In the genomic region with DNA sequence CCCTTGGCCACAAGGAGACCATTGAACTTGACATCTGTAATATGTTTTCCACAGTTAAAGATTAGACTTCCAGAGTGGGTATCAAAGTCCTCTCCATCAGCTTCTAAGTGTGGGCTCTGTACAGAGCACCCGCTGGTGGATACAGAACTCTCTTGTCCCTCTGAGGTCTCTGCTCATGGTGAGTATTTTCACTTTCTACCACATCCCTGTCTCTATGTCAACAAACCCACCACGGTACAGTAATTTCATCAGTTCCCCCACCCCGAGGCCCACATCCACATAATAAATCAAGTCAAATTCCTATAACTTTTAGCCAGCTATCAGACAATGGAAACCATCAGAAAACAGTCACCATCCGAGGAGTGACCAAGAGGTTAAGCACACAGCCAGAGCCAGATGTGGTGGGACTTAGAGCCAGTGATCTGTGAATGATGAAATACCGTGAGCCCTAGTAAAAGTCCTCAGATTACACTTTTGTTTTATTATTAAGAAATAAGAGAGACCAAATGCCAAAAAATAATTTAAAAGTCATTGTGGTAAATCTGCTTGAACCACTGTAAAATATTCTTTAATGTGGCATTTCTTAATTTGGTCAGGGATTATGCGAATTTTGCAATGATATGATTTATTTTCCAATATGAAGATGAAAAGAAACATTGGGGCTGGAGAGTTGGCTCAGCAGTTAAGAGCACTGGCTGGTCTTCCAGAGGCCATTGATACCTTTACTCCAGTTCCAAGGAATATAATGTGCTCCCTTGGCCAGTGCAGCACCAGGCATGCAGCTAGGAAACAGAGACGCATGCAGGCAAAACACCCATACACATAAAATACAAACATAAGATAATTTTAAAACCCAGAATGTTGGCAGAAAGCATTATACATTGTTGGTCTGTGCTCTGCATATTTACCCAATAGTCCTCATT, we compare ENCODE assay signal across 27 mouse cellular contexts. TPM values are rescaled to one million over a fixed set of nuclear protein-coding genes. Genes with fewer than 3 reads are reported as not detected.
A peak's percentile ranks its signal among the peaks of the same experiment; 100 is the strongest.
DNase-seq lines count a peak whose midpoint lies in the region; ATAC-seq and TF ChIP-seq lines count a peak whose summit lies in the region.
"Had no signal": no experiment of that assay in that cellular context is flagged by ENCODE, and none has a peak within 500 bp of the region (broad histone marks: within the 10 kb centered on the region; RNA-seq: fewer than 3 reads in every experiment).

No protein-coding gene starts in this region.

- no peak overlapping the region for H3K4me3 ChIP-seq in kidney, embryonic 14.5 days (ENCODE audit: low read length)
- H3K4me3 ChIP-seq in lung, embryonic 15.5 days: no peak overlapping the region
- H3K4me3 ChIP-seq in embryonic fibroblast, embryonic 13.5 days (ENCODE audit: insufficient read depth, low read length): no peak overlapping the region
- H3K4me3 ChIP-seq: embryonic facial prominence, embryonic 15.5 days; forebrain, embryonic 10.5 days; heart, adult 2 months; hindbrain, embryonic 12.5 days; liver, embryonic 15.5 days; neural tube, embryonic 15.5 days had no signal

- H3K9me3 ChIP-seq in kidney, embryonic 14.5 days (ENCODE audit: control insufficient read depth, low read length): no peaks in the 10 kb centered on the region
- H3K9me3 ChIP-seq in lung, embryonic 15.5 days: no peaks in the 10 kb centered on the region
- H3K9me3 ChIP-seq: embryonic facial prominence, embryonic 15.5 days; forebrain, embryonic 10.5 days; G1E; hindbrain, embryonic 12.5 days; liver, embryonic 15.5 days; neural tube, embryonic 15.5 days had no signal

- peak; percentile 97 for ATAC-seq in kidney, embryonic 14.5 days (ENCODE audit: low FRiP score, low TSS enrichment)
- peak; percentile 46; the same call in 1 of the 2 replicates for ATAC-seq in lung, embryonic 15.5 days (ENCODE audit: borderline replicate concordance, extremely low read depth, low FRiP score, low TSS enrichment)
- ATAC-seq: forebrain, embryonic 16.5 days; intestine, postnatal 0 days had no signal

- intact Hi-C loops in gastrocnemius, postnatal 14 days (cut with DNase I; ENCODE audit: low total_unique reads): no loop called here

- no peak for DNase-seq in kidney, postnatal 10 days
- no peak for DNase-seq in lung, postnatal 4 days
- peak; percentile 23 for DNase-seq in skeletal muscle tissue, adult 2 months (ENCODE audit: low read depth, low spot score)
- DNase-seq in gastrocnemius, postnatal 14 days: no peak
- DNase-seq in thymus, postnatal 14 days: no peak
- DNase-seq: adrenal gland, adult 8-10 months; cerebellum, adult 18-20 months; cerebellum, postnatal 14 days; gastrocnemius, postnatal 25 days; heart, adult 2 months; kidney, postnatal 36 days; liver; spleen, adult 18-20 months had no signal

- no peak overlapping the region for H3K4me2 ChIP-seq in kidney, embryonic 14.5 days (replicated peaks; ENCODE audit: low read depth, low read length)
- H3K4me2 ChIP-seq in lung, embryonic 15.5 days: no peak overlapping the region
- H3K4me2 ChIP-seq: embryonic facial prominence, embryonic 15.5 days; hindbrain, embryonic 12.5 days; liver, embryonic 15.5 days; midbrain, embryonic 11.5 days; neural tube, embryonic 15.5 days had no signal

- 33% methylated on average over 7 of the region's 7 CpGs for WGBS in kidney, embryonic 14.5 days
- WGBS in lung, embryonic 15.5 days: 50% methylated on average over 7 of the region's 7 CpGs

- H3K9ac ChIP-seq in kidney, embryonic 14.5 days (ENCODE audit: low read depth, low read length): no peak overlapping the region
- no peak overlapping the region for H3K9ac ChIP-seq in lung, embryonic 15.5 days
- H3K9ac ChIP-seq: embryonic facial prominence, embryonic 15.5 days; hindbrain, embryonic 12.5 days; liver, embryonic 15.5 days; neural tube, embryonic 15.5 days had no signal

- no peaks in the 10 kb centered on the region for H3K36me3 ChIP-seq in kidney, embryonic 14.5 days (ENCODE audit: control insufficient read depth, insufficient read depth, low read length)
- H3K36me3 ChIP-seq in lung, embryonic 15.5 days: no peaks in the 10 kb centered on the region
- H3K36me3 ChIP-seq: embryonic facial prominence, embryonic 15.5 days; forebrain, embryonic 10.5 days; G1E; hindbrain, embryonic 12.5 days; liver, embryonic 15.5 days; neural tube, embryonic 15.5 days had no signal

- no peak for TF ChIP-seq CTCF in embryonic fibroblast, embryonic 13.5 days (IDR thresholded peaks at IDR 0.05; ENCODE audit: borderline replicate concordance, insufficient read depth, low read length)

- no peaks in the 10 kb centered on the region for H3K27me3 ChIP-seq in kidney, embryonic 14.5 days (ENCODE audit: control insufficient read depth, insufficient read depth, low read length)
- H3K27me3 ChIP-seq in lung, embryonic 15.5 days: no peaks in the 10 kb centered on the region
- H3K27me3 ChIP-seq: embryonic facial prominence, embryonic 15.5 days; hindbrain, embryonic 12.5 days; liver, embryonic 15.5 days; neural tube, embryonic 15.5 days had no signal

- TF ChIP-seq POLR2A in embryonic fibroblast, embryonic 13.5 days (IDR thresholded peaks at IDR 0.05; ENCODE audit: low read depth, low read length): no peak

- no peak overlapping the region for H3K27ac ChIP-seq in kidney, embryonic 14.5 days (ENCODE audit: low read depth, low read length)
- H3K27ac ChIP-seq in lung, embryonic 15.5 days: no peak overlapping the region
- peak overlapping the region; percentile 89 for H3K27ac ChIP-seq in embryonic fibroblast, embryonic 13.5 days (ENCODE audit: insufficient read depth, low read length)
- H3K27ac ChIP-seq: embryonic facial prominence, embryonic 15.5 days; forebrain, embryonic 10.5 days; heart, adult 2 months; hindbrain, embryonic 12.5 days; liver, embryonic 15.5 days; neural tube, embryonic 15.5 days had no signal

- H3K4me1 ChIP-seq in kidney, embryonic 14.5 days (ENCODE audit: control insufficient read depth, insufficient read depth, low read length): 0 out of 2 replicates have a peak, but pooled peaks cover 4% of the 10 kb centered on the region
- H3K4me1 ChIP-seq in lung, embryonic 15.5 days: peaks cover 13% of the 10 kb centered on the region; the same call in 1 of the 2 replicates
- no peaks in the 10 kb centered on the region; the same call in 1 of the 2 replicates for H3K4me1 ChIP-seq in embryonic fibroblast, embryonic 13.5 days (ENCODE audit: control insufficient read depth, insufficient read depth, low read length)
- H3K4me1 ChIP-seq: embryonic facial prominence, embryonic 15.5 days; forebrain, embryonic 10.5 days; hindbrain, embryonic 12.5 days; liver, embryonic 15.5 days; neural tube, embryonic 15.5 days had no signal

RNA-seq across cellular contexts. Expression of a gene that starts 35.5 kb away (rescaled TPM):
- polyA plus RNA-seq in kidney, embryonic 14.5 days (2014; fragmentation: Nextera tagmentation; extraction: Ambion mirVana): 0.85 and 1.7 TPM in 2 replicates
- polyA plus RNA-seq in lung, embryonic 15.5 days (2015; fragmentation: Nextera tagmentation; extraction: Ambion mirVana): 0.40 and 0.69 TPM in 2 replicates
- 22.0 and 40.1 TPM in 2 replicates for polyA plus RNA-seq in embryonic fibroblast, embryonic 13.5 days (2011; ENCODE audit: insufficient read length, low read depth, missing spikeins)
- total RNA-seq in gastrocnemius, postnatal 14 days (2021): under 1 TPM in 1 of 2 experiments, not detected in 1; 0.11 TPM
- polyA plus RNA-seq: forebrain, embryonic 10.5 days; forebrain, embryonic 16.5 days; G1E; midbrain, embryonic 11.5 days had no signal

RNA-seq across cellular contexts. Expression of a gene that starts 48.1 kb away (rescaled TPM):
- 0.13 TPM in 1 of 2 replicates, not detected in the other for polyA plus RNA-seq in kidney, embryonic 14.5 days (2014; fragmentation: Nextera tagmentation; extraction: Ambion mirVana)
- not detected in 2 replicates for polyA plus RNA-seq in lung, embryonic 15.5 days (2015; fragmentation: Nextera tagmentation; extraction: Ambion mirVana)
- polyA plus RNA-seq in embryonic fibroblast, embryonic 13.5 days (2011; ENCODE audit: insufficient read length, low read depth, missing spikeins): 3.1 TPM in 1 of 2 replicates, not detected in the other
- not detected for total RNA-seq in gastrocnemius, postnatal 14 days (2021)
- total RNA-seq: gastrocnemius, postnatal 25 days; heart, adult 2 months; heart, postnatal 25 days; left cerebral cortex, postnatal 14 days had no signal
- polyA plus RNA-seq: embryonic facial prominence, embryonic 15.5 days; forebrain, embryonic 10.5 days; forebrain, embryonic 16.5 days; G1E; hindbrain, embryonic 12.5 days; liver, embryonic 15.5 days; midbrain, embryonic 11.5 days; neural tube, embryonic 15.5 days had no signal
